Mouse (Mus musculus) small intestine, adult 2 months (tissue): ENCODE data around the gene Gm12394.
"Not testable (repeated sequence)": the region's sequence is repeated elsewhere in the genome, so short reads cannot be mapped to it uniquely, and the experiment has no call there.

Experiments used
- CTCF ChIP-seq: fragments of 200-500 bp; IDR thresholded peaks from 2 replicates; pipeline ENCODE4 v1.5.1; 2012; ENCODE audit warnings: low read depth, mild to moderate bottlenecking, control low read depth, inconsistent platforms, low read length, moderate library complexity, mixed read lengths; ENCODE audit not compliant: insufficient replicate concordance, insufficient read length; ENCODE audit errors: extremely low read depth
- POLR2A ChIP-seq: fragments of 200-500 bp; IDR thresholded peaks from 2 replicates; pipeline ENCODE4 v1.6.1; 2012; ENCODE audit warnings: low read depth, mild to moderate bottlenecking, control low read depth, inconsistent platforms, low read length, moderate library complexity

- not testable (repeated sequence) for TF ChIP-seq CTCF, POLR2A
These were observed 100.1 kb downstream of the Gm12394 start, which contains the start of gene Ccl19 for GRCm38 (mm10) chr4:42756477-42756876.
